Mouse (Mus musculus) stomach, postnatal 0 days (tissue): ENCODE results near the gene Catip.

Source experiments
- CTCF ChIP-seq: IDR thresholded peaks from 2 replicates; pipeline ENCODE4 v1.5.1; 2016; ENCODE audit warnings: antibody characterized with exemption, low read depth, mild to moderate bottlenecking, moderate library complexity
- EP300 ChIP-seq: optimal IDR thresholded peaks from 2 replicates; pipeline ENCODE3; 2016; ENCODE audit warnings: antibody characterized with exemption

DNA sequence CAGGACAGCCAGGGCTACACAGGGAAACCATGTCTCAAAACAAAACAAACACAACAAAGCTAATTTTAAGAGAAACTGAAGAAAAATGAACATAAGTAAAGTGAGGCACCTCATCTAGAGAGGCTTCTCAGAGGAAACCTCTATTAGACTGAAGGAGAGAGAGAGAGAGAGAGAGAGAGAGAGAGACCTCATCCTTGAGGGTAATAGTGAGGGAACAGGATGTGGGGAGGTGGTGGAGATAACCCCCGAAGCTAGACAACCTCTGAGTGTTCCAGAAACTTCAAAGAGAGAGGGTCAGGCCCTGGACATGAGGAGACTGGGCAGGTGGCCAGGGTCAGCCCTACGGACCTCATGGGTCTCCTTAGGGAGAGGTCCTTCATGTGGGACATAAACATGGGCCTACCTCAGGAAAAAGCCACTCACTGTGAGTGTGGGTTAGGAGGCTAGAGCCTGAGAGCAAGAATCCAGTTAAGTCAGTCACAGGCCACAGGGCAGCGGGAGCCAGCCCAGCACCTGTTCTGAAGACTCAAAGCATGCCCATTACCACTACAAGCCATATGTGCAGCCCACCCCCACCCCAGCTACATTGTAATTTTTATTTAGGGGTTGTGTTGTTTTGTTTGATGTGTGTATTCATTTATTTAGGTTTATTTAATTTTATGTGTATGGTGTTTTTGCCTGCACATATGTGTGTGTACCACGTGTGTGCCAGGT is 45.6 kb upstream of the Catip start:
- TF ChIP-seq CTCF (no peak), EP300 (no peak)
